Mouse (Mus musculus) megakaryocyte, embryonic 14.5 days (primary cell): ENCODE data around the gene Ywhae. TPM values are rescaled to one million over a fixed set of nuclear protein-coding genes. Genes with fewer than 3 reads are reported as not detected.

ENCODE experiments used
- H3K27me3 ChIP-seq: replicated peaks from 2 replicates; pipeline ENCODE3; 2012; ENCODE audit warnings: inconsistent platforms
- H3K36me3 ChIP-seq: replicated peaks from 2 replicates; pipeline ENCODE3; 2012; ENCODE audit warnings: low read length, inconsistent platforms, mixed read lengths
- H3K4me1 ChIP-seq: 2 replicates; pipeline ENCODE4 v1.6.1; 2012; ENCODE audit warnings: inconsistent platforms
- H3K4me3 ChIP-seq: replicated peaks from 2 replicates; pipeline ENCODE3; 2012; ENCODE audit warnings: moderate library complexity, mild to moderate bottlenecking, inconsistent platforms
- H3K9me3 ChIP-seq: 2 replicates; pipeline ENCODE4 v1.6.1; 2012; ENCODE audit warnings: inconsistent platforms
- FLI1 ChIP-seq: IDR thresholded peaks from 2 replicates; pipeline ENCODE4 v1.6.1; 2012; ENCODE audit warnings: low read length, inconsistent platforms, mixed read lengths
- GATA1 ChIP-seq: IDR thresholded peaks from 3 replicates; pipeline ENCODE4 v1.6.1; 2012; ENCODE audit warnings: mixed read lengths, low read length, inconsistent platforms, borderline replicate concordance
- polyA plus RNA-seq: library from polyadenylated mRNA; stranded (reverse); fragments of >175 nt; gene quantifications from 2 replicates; pipeline ENCODE4 v1.2.3, GENCODE M21; 2012; ENCODE audit warnings: low replicate concordance; ENCODE audit not compliant: insufficient read depth

The Ywhae gene
- polyA plus RNA-seq, 1 experiment = 324 TPM

DNA sequence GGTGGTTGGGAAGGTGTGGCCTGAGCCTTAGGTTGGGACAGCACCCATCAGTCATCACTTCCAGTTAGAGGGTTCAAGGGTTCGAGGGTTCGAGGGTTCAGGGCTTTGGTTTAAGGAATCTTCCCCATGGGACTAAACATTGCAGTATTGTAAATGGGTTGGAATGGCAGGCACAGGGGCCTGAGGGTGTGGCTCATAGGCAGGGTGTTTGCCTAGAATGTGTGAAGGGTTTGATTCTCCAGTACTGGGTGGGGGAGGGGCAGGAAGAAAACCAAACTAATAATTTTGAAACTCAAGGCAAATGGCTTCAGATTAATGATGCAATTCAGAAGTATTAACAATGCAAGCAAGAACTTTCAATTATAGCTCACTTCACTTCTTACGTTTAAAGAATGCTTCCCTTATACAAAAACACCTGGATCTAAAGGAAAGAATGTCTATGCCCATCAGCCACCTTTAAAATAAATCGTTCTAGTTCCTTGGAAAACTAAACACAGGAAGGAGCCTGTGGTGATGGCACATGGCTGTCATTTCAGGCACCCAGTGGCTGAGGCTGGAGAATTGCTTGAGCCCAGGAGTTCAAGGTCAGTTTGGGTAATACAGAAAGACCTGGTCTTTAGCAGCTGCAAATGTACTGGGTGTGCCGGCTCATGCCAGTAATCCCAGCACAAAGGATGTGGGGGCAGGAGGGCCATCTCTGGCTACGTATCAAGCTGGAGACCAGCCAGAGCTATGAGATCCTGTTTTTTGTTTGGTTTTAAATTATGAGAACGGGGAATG, 69.3 kb downstream of the Ywhae start:
- H3K4me3 ChIP-seq = no peak overlapping the region
- H3K27me3 ChIP-seq = peaks cover 78% of the 10 kb centered on the region
- TF ChIP-seq FLI1 (no peak), GATA1 (no peak)
- H3K4me1 ChIP-seq = peaks cover 5% of the 10 kb centered on the region; the same call in 1 of the 2 replicates
- H3K9me3 ChIP-seq = peaks cover 12% of the 10 kb centered on the region
- no peaks in the 10 kb centered on the region for H3K36me3 ChIP-seq

DNA sequence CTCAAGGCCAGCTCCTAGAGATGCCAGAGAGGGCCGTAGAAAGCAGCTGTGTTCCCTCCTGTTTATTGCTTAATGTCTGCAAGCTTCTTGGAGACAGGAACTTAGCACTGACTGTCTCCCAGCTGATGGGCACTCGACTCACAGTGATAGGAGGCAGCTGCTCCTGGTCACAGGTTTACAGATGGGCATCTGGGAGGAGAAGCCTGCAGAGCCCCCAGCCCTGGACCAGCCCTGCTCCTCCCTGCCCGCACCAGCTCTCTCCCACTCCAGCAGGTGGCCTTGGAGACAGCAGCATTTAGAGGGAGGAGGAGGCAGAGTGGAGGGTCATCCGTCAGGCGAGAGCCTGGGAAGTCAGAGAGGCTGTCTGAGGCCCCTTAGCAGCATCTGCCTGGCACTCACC, 74.8 kb downstream of the Ywhae start:
- Histone ChIP-seq H3K9me3 (peaks cover 4% of the 10 kb centered on the region), H3K27me3 (peaks cover 56% of the 10 kb centered on the region), H3K4me3 (no peak overlapping the region), H3K4me1 (peaks cover 5% of the 10 kb centered on the region; the same call in 1 of the 2 replicates), H3K36me3 (no peaks in the 10 kb centered on the region)
- TF ChIP-seq GATA1 (no peak), FLI1 (no peak)

- H3K4me1 ChIP-seq = peaks cover 9% of the 10 kb centered on the region
- TF ChIP-seq FLI1 (no peak), GATA1 (no peak)
Observed at GRCm38 (mm10) chr11:75810526-75810925, 77.9 kb downstream of the Ywhae start.

DNA sequence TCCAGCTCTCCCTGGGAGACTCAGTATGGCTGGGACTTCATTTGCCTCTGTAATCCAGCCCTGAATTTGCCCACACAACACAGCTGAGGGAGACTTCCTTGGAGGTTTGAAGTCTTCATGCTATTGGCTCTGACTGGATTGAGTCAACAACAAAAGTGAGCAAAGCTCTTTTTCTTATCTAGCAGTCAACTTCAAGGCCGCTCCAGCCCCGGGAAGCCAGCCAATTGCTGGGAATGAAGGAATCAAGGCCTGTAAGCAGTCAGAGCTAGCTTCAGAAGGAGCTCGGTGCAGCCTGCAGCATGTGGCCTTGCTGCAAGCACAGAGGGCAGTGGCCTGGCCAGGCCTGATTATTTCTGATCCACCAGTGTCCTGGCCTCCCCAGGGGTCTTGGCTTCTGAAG, 79.2 kb downstream of the Ywhae start:
- peaks cover 67% of the 10 kb centered on the region for H3K27me3 ChIP-seq
- H3K4me1 ChIP-seq = peaks cover 9% of the 10 kb centered on the region
- H3K36me3 ChIP-seq = no peaks in the 10 kb centered on the region
- TF ChIP-seq FLI1 (no peak), GATA1 (no peak)
- H3K9me3 ChIP-seq = 0 out of 2 replicates have a peak, but pooled peaks cover 4% of the 10 kb centered on the region
- H3K4me3 ChIP-seq = no peak overlapping the region

More at GRCm38 (mm10) chr11:75810526-75810925, 77.9 kb downstream of the Ywhae start:
- Histone ChIP-seq H3K27me3 (peaks cover 66% of the 10 kb centered on the region), H3K36me3 (no peaks in the 10 kb centered on the region), H3K9me3 (0 out of 2 replicates have a peak, but pooled peaks cover 4% of the 10 kb centered on the region), H3K4me3 (no peak overlapping the region)

DNA sequence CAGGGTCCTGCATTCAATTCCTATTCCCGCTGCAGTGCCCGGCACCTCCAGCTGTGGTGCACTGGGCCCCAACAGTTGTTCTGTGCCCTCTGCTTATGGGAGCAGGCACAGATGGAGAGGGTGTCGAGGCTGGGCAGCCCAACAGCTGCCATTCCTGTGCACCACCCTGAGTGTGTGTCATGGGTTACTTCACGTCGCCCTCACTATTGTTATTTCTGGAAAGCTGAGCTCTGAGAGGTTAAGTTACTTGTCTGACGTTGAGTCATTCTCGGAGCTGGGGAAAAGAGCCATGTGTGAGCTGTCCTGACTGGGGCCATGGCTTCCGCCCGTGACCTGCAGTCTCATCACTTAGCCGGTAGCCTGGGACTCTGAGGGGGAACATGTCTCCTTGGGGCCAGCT, 80.4 kb downstream of the Ywhae start:
- peaks cover 9% of the 10 kb centered on the region for H3K4me1 ChIP-seq
- H3K9me3 ChIP-seq = 0 out of 2 replicates have a peak, but pooled peaks cover 4% of the 10 kb centered on the region
- peaks cover 69% of the 10 kb centered on the region for H3K27me3 ChIP-seq
- no peaks in the 10 kb centered on the region for H3K36me3 ChIP-seq
- H3K4me3 ChIP-seq = no peak overlapping the region
- no peak for TF ChIP-seq GATA1
- no peak for TF ChIP-seq FLI1

Other genes with a start within 250 kb of the Ywhae start
- 18.1 and 35.1 TPM in 2 replicates for gene Prpf8, start 246.1 kb upstream of the Ywhae start, polyA plus RNA-seq
- 4.2 and 9.5 TPM in 2 replicates for gene Rilp, start 222.8 kb upstream of the Ywhae start, polyA plus RNA-seq
- gene Scarf1, start 219.3 kb upstream of the Ywhae start, polyA plus RNA-seq = 27.4 and 42.5 TPM in 2 replicates
- 18.9 and 35.4 TPM in 2 replicates for gene Slc43a2, start 201.2 kb upstream of the Ywhae start, polyA plus RNA-seq
- gene Pitpna, start 144.8 kb upstream of the Ywhae start, polyA plus RNA-seq = 28.3 and 62.8 TPM in 2 replicates
- 38.5 and 43.3 TPM in 2 replicates for gene Inpp5k, start 101.9 kb upstream of the Ywhae start, polyA plus RNA-seq
- gene Myo1c, start 82.4 kb upstream of the Ywhae start, polyA plus RNA-seq = 28.1 and 63.4 TPM in 2 replicates
- gene Crk, start 53.6 kb upstream of the Ywhae start, polyA plus RNA-seq = 62.5 and 120 TPM in 2 replicates
- not detected in 2 replicates for gene Doc2b, start 63.2 kb downstream of the Ywhae start, polyA plus RNA-seq
- 0.25 TPM in 1 of 2 replicates, not detected in the other for gene Rph3al, start 205.6 kb downstream of the Ywhae start, polyA plus RNA-seq